Mouse (Mus musculus): ENCODE data around the gene Dmrta1. TPM values are rescaled to one million over a fixed set of nuclear protein-coding genes. Genes with fewer than 3 reads are reported as not detected.

Gene Dmrta1
- total and polyA plus RNA-seq, 3 experiments, result not detected

DNA sequence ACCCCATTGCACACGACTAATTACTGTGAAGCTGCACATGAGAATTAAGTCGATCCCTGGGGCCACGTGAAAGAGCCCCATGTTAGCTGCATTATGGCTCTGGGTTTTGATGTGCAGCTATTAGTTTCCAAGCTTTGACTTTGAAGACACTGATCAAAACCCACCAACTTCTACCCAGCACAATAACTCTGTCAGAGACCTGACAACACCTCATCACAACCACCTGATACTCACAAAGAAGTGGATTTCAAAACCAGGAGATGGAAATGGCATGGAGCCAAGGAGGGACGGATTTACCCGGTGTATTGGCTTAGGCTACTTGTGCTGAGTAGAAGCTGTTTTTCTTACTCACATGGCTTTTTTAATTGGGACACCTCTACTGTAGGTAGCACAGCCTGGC is 523 bp upstream of the Dmrta1 start:
- intact Hi-C loops (cut with DNase I), result no loop called here
- H3K4me3 ChIP-seq, result no peak overlapping the region
- no peak for DNase-seq
- H3K27me3 ChIP-seq (ENCODE audit: control insufficient read depth, insufficient read depth, low read length), result no peaks in the 10 kb centered on the region
- no peak for TF ChIP-seq EP300 (IDR thresholded peaks at IDR 0.05; ENCODE audit: insufficient read depth, low read depth, low read length)
- TF ChIP-seq CTCF (IDR thresholded peaks at IDR 0.05), result no peak
- no peak for TF ChIP-seq POLR2A (IDR thresholded peaks at IDR 0.05; ENCODE audit: insufficient read depth, low read depth, low read length)
- no peaks in the 10 kb centered on the region for H3K4me1 ChIP-seq (ENCODE audit: control insufficient read depth, insufficient read depth, low read length)
- H3K9ac ChIP-seq (ENCODE audit: low read depth, low read length), result no peak overlapping the region
- H3K36me3 ChIP-seq (ENCODE audit: control insufficient read depth, insufficient read depth, low read length), result no peaks in the 10 kb centered on the region
- H3K79me2 ChIP-seq (replicated peaks; ENCODE audit: control insufficient read depth, insufficient read depth, low read length), result no peaks in the 10 kb centered on the region
- 54% methylated on average over 5 of the region's 5 CpGs for WGBS
- H3K27ac ChIP-seq, result no peak overlapping the region

DNA sequence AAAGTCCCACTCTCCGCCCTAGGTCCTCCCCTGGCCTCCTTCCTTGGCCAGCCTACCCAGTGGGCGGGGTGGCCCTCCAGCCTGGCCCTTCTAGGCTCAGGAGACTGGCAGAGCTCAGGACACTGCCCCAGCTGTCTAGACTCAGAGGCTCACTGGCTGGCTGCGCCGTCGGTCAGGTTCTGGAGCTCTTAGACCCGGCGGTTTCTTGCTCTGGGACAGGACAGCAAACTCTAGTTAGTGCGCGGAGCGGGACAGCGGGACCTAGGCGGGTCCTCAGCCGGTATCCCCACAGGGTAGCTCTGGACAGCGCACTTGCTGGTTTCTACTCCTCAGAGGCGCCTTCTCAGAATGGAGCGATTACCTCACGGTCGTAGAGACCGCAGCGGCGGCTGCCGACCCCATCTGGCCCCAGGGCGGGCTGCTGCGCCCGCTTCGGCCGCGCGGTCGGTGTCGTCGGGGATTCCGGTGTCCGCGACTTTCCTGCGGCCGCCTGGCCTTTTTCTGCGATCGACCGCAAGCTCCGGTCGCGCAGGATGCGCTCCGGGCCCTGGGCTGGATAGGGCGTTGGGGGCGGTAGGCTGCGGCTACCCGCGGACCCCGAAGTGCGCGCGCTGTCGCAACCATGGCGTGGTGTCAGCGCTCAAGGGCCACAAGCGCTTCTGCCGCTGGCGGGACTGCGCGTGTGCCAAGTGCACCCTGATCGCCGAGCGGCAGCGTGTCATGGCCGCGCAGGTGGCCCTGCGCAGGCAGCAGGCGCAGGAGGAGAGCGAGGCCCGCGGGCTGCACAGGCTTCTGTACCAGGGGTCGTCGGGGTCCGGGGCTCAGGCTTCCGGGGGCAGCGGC is 8.9 kb downstream of the Dmrta1 start:
- WGBS, result 1% methylated on average over 78 of the region's 78 CpGs
- no peaks in the 10 kb centered on the region for H3K36me3 ChIP-seq (ENCODE audit: control insufficient read depth, insufficient read depth, low read length)
- peaks cover 8% of the 10 kb centered on the region; the same call in 1 of the 2 replicates for H3K27me3 ChIP-seq (ENCODE audit: control insufficient read depth, insufficient read depth, low read length)
- no peak overlapping the region for H3K27ac ChIP-seq
- no peaks in the 10 kb centered on the region for H3K4me1 ChIP-seq (ENCODE audit: control insufficient read depth, insufficient read depth, low read length)
- H3K9ac ChIP-seq (ENCODE audit: low read depth, low read length), result no peak overlapping the region
- DNase-seq, result peak; percentile 7 to 18
- no peak for TF ChIP-seq POLR2A (IDR thresholded peaks at IDR 0.05; ENCODE audit: insufficient read depth, low read depth, low read length)
- no peak overlapping the region for H3K4me3 ChIP-seq
- H3K79me2 ChIP-seq (replicated peaks; ENCODE audit: control insufficient read depth, insufficient read depth, low read length), result no peaks in the 10 kb centered on the region
- intact Hi-C loops (cut with DNase I), result no loop called here

DNA sequence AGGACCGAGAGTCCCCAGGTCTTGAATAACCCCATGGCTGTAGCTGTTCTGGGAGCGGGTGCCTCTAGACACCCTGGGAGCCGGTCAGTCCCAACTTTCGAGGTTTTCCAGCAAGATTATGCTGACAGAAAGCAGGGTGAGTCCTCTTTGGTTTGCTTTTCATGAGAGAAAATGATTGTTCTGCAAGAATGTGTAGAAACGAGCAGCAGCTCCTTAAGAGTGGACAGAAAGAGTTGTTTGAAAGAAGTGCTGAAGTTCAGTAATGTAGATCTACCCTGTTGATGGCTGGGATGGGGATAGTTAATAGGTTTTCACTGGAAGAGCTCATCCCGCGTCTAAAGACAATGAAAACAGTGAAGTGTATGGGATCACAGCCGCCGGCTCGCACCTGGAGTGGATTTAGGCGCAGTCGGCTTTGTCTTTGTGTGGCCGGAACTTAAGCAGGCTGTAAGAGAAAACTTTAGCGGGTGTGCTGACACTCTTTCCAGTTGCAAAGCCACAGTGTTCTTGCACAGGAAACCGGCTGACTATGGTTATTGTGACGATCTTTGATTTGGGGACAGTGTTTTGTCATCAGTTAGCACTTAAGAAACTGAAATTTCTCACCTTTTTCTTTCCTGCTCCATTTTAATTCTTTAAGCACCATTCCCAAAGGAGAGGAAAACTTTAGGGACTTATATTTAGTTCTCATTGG is 9.7 kb downstream of the Dmrta1 start:
- H3K27ac ChIP-seq, result no peak overlapping the region
- 6% methylated on average over 16 of the region's 16 CpGs for WGBS
- no peaks in the 10 kb centered on the region for H3K36me3 ChIP-seq (ENCODE audit: control insufficient read depth, insufficient read depth, low read length)
- H3K4me3 ChIP-seq, result no peak overlapping the region
- peaks cover 8% of the 10 kb centered on the region; the same call in 1 of the 2 replicates for H3K27me3 ChIP-seq (ENCODE audit: control insufficient read depth, insufficient read depth, low read length)
- intact Hi-C loops (cut with DNase I), result no loop called here
- TF ChIP-seq CTCF (IDR thresholded peaks at IDR 0.05), result no peak
- no peak for TF ChIP-seq POLR2A (IDR thresholded peaks at IDR 0.05; ENCODE audit: insufficient read depth, low read depth, low read length)
- no peak for TF ChIP-seq EP300 (IDR thresholded peaks at IDR 0.05; ENCODE audit: insufficient read depth, low read depth, low read length)
- no peaks in the 10 kb centered on the region for H3K79me2 ChIP-seq (replicated peaks; ENCODE audit: control insufficient read depth, insufficient read depth, low read length)
- H3K9ac ChIP-seq (ENCODE audit: low read depth, low read length), result no peak overlapping the region
- H3K4me1 ChIP-seq (ENCODE audit: control insufficient read depth, insufficient read depth, low read length), result no peaks in the 10 kb centered on the region
- DNase-seq, result no peak

DNA sequence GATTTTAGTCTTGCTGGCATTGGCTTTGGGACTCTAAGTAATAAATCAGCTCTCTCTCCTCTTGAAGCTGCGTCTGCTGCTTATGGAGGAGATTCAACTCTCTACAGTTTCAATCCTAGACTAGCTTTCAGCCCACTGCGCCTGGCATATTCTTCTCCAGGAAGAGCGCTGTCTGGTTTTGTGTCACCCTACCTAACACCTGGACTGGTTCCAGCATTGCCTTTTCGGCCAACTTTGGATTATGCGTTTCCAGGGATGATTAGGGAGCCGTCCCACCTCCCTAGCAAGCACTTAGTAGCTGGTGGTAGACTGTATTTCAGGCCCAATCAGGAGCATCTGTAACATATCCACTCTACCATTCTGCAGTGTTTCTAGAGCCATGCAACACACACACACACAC is 12.7 kb downstream of the Dmrta1 start:
- intact Hi-C loops (cut with DNase I), result loop anchor here (5.0 kb wide), 2 partner anchors 115 to 545 kb away; no protein-coding TSS in a partner anchor
- Histone ChIP-seq H3K4me3 (no peak overlapping the region), H3K4me1 (ENCODE audit: control insufficient read depth, insufficient read depth, low read length) (no peaks in the 10 kb centered on the region), H3K27ac (no peak overlapping the region), H3K36me3 (ENCODE audit: control insufficient read depth, insufficient read depth, low read length) (no peaks in the 10 kb centered on the region), H3K9ac (ENCODE audit: low read depth, low read length) (no peak overlapping the region), H3K27me3 (ENCODE audit: control insufficient read depth, insufficient read depth, low read length) (peaks cover 8% of the 10 kb centered on the region; the same call in 1 of the 2 replicates), H3K79me2 (replicated peaks; ENCODE audit: control insufficient read depth, insufficient read depth, low read length) (no peaks in the 10 kb centered on the region)
- 73% methylated on average over 6 of the region's 6 CpGs for WGBS
- DNase-seq, result no peak
- no peak for TF ChIP-seq CTCF (IDR thresholded peaks at IDR 0.05)
- no peak for TF ChIP-seq EP300 (IDR thresholded peaks at IDR 0.05; ENCODE audit: insufficient read depth, low read depth, low read length)
- no peak for TF ChIP-seq POLR2A (IDR thresholded peaks at IDR 0.05; ENCODE audit: insufficient read depth, low read depth, low read length)

- intact Hi-C loops (cut with DNase I), result loop anchor here (5.0 kb wide), 2 partner anchors 115 to 545 kb away; no protein-coding TSS in a partner anchor
- 17% methylated on average over 1 of the region's 1 CpGs for WGBS
- Histone ChIP-seq H3K9ac (ENCODE audit: low read depth, low read length) (no peak overlapping the region), H3K27ac (no peak overlapping the region), H3K4me1 (ENCODE audit: control insufficient read depth, insufficient read depth, low read length) (no peaks in the 10 kb centered on the region), H3K79me2 (replicated peaks; ENCODE audit: control insufficient read depth, insufficient read depth, low read length) (no peaks in the 10 kb centered on the region), H3K36me3 (ENCODE audit: control insufficient read depth, insufficient read depth, low read length) (no peaks in the 10 kb centered on the region), H3K4me3 (no peak overlapping the region), H3K27me3 (ENCODE audit: control insufficient read depth, insufficient read depth, low read length) (peaks cover 6% of the 10 kb centered on the region; the same call in 1 of the 2 replicates)
- TF ChIP-seq CTCF (IDR thresholded peaks at IDR 0.05), result peak; percentile 69
- no peak for TF ChIP-seq POLR2A (IDR thresholded peaks at IDR 0.05; ENCODE audit: insufficient read depth, low read depth, low read length)
- no peak for DNase-seq
These were observed 13.5 kb downstream of the Dmrta1 start for GRCm38 (mm10) chr4:89692780-89693179.

DNA sequence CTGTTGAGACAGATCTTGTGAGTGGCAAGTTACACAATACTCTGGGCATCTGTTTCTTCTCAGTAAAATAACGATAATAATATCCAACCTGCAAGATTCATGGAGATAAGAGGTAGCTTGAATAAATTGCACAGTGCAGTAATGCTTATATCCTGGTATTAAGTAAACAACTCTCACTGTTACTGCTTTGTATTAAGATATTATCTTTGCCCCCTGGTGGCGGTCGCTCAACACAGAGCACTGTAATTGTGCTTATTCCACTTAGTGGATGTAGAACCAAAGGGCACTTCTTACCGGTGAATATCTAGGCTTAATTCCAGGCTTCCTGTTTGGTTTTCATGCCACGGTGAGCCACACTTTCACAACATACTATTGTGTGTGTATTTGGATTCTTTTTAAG is 16.4 kb downstream of the Dmrta1 start:
- TF ChIP-seq POLR2A (IDR thresholded peaks at IDR 0.05; ENCODE audit: insufficient read depth, low read depth, low read length) (no peak), EP300 (IDR thresholded peaks at IDR 0.05; ENCODE audit: insufficient read depth, low read depth, low read length) (no peak), CTCF (IDR thresholded peaks at IDR 0.05) (no peak)

More for the DNA sequence above, 16.4 kb downstream of the Dmrta1 start:
- no peak overlapping the region for H3K27ac ChIP-seq
- no peak for DNase-seq
- H3K79me2 ChIP-seq (replicated peaks; ENCODE audit: control insufficient read depth, insufficient read depth, low read length), result no peaks in the 10 kb centered on the region
- WGBS, result 58% methylated on average over 5 of the region's 5 CpGs
- H3K27me3 ChIP-seq (ENCODE audit: control insufficient read depth, insufficient read depth, low read length), result no peaks in the 10 kb centered on the region
- H3K4me3 ChIP-seq, result no peak overlapping the region
- no peak overlapping the region for H3K9ac ChIP-seq (ENCODE audit: low read depth, low read length)
- no peaks in the 10 kb centered on the region for H3K4me1 ChIP-seq (ENCODE audit: control insufficient read depth, insufficient read depth, low read length)
- no peaks in the 10 kb centered on the region for H3K36me3 ChIP-seq (ENCODE audit: control insufficient read depth, insufficient read depth, low read length)
- intact Hi-C loops (cut with DNase I), result no loop called here
